Mouse (Mus musculus) G1E (cell line): Measurements from ENCODE around the gene Cyb5b.

Source experiments
- CTCF ChIP-seq: IDR thresholded peaks from 2 replicates; pipeline ENCODE4 v1.5.1; 2012; ENCODE audit warnings: low read depth, low read length, inconsistent platforms, mixed read lengths
- GATA1 ChIP-seq: IDR thresholded peaks from 2 replicates; pipeline ENCODE4 v1.6.1; 2012; ENCODE audit warnings: borderline replicate concordance, low read length, inconsistent platforms, mixed read lengths
- TAL1 ChIP-seq: conservative IDR thresholded peaks from 2 replicates; pipeline ENCODE4 v1.6.1; 2012; ENCODE audit warnings: low read depth, low read length, inconsistent platforms, mixed read lengths

GRCm38 (mm10) chr8:107108978-107109720 is 41.3 kb upstream of the Cyb5b start:
- TF ChIP-seq CTCF (no peak), GATA1 (no peak), TAL1 (no peak)
